Mouse (Mus musculus) embryonic facial prominence, embryonic 14.5 days (tissue): ENCODE measurements at regions not wholly inside any gene's neighbourhood (a gene's known extent, or its start where the extent isn't known, plus 50 kb on each side); places are given as distances from the start of the nearest gene placed in this dataset.

Experiments used
- ATAC-seq: fragments of 200-750 bp; cut with Nextera tagmentation; 2 replicates; pipeline ENCODE4 v1.8.0; 2017; ENCODE audit warnings: low read depth, moderate number of reproducible peaks, moderate TSS enrichment
- DNase-seq: peaks from one replicate; pipeline ENCODE4 v3.0.0-alpha.2; 2015; ENCODE audit warnings: low spot score
- H3K27ac ChIP-seq: fragments of 300-500 bp; sonication (generic); replicated peaks from 2 replicates; pipeline ENCODE4 v1.5.1; 2014; ENCODE audit warnings: low read depth, mild to moderate bottlenecking, low read length, moderate library complexity
- H3K27me3 ChIP-seq: fragments of 300-500 bp; sonication (generic); replicated peaks from 2 replicates; pipeline ENCODE4 v1.6.1; 2014; ENCODE audit warnings: low read length; ENCODE audit not compliant: control insufficient read depth, insufficient read depth
- H3K36me3 ChIP-seq: fragments of 300-500 bp; sonication (generic); 2 replicates; pipeline ENCODE4 v1.6.1; 2014; ENCODE audit warnings: low read length, mixed read lengths; ENCODE audit not compliant: control insufficient read depth, insufficient read depth
- H3K4me1 ChIP-seq: fragments of 300-500 bp; sonication (generic); 2 replicates; pipeline ENCODE4 v1.6.1; 2014; ENCODE audit warnings: antibody characterized with exemption, low read length; ENCODE audit not compliant: control insufficient read depth, insufficient read depth
- H3K4me2 ChIP-seq: fragments of 300-500 bp; sonication (generic); 2 replicates; pipeline ENCODE4 v1.6.1; 2014; ENCODE audit warnings: low read depth, mild to moderate bottlenecking, low read length, moderate library complexity, mixed read lengths
- H3K4me3 ChIP-seq: fragments of 300-500 bp; sonication (generic); 2 replicates; pipeline ENCODE4 v1.5.1; 2014; ENCODE audit warnings: low read depth, mild to moderate bottlenecking, low read length
- H3K9ac ChIP-seq: fragments of 300-500 bp; sonication (generic); 2 replicates; pipeline ENCODE4 v1.6.1; 2014; ENCODE audit warnings: low read depth, mild to moderate bottlenecking, low read length, moderate library complexity, mixed read lengths
- H3K9me3 ChIP-seq: fragments of 300-500 bp; sonication (generic); 2 replicates; pipeline ENCODE4 v1.6.1; 2016; ENCODE audit warnings: low read length; ENCODE audit not compliant: control insufficient read depth
- WGBS: fragments of 180-500 bp; shearing (Covaris S2); extraction: QIAGEN DNeasy Blood & Tissue Kit; methylation state at CpG from one replicate; pipeline ENCODE4 v1.1.7; 2014; 5-methylcytosine and 5-hydroxymethylcytosine counted together

DNA sequence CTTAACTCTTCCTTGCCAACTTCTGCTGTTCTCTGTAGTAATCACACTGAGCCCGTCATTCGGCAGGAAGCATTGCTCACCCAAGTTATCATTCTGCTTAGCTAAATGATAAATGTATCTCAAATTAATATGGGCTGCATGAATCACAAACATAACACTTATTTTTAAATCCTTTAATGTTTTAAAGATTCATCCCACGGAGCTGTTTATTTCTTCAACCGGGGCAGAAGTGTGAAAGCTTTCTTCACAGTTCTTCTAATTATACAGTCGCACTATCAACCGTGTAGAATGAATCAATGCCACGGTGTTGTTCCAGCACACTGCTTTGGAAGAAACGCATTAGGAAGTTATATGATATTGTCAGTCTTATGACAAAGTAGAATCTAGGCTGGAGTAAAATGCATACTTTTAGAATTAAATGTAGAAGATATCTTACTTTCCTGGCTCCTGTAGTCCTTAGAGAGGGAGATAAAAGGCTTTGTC, 121.3 kb upstream of the Syt1 start:
- no peaks in the 10 kb centered on the region for H3K9me3 ChIP-seq
- no peak overlapping the region for H3K4me3 ChIP-seq
- DNase-seq, result no peak
- no peaks in the 10 kb centered on the region for H3K27me3 ChIP-seq
- no peak overlapping the region for H3K9ac ChIP-seq
- no peaks in the 10 kb centered on the region for H3K4me1 ChIP-seq
- WGBS, result 74% methylated on average over 8 of the region's 8 CpGs
- H3K36me3 ChIP-seq, result no peaks in the 10 kb centered on the region
- H3K27ac ChIP-seq, result no peak overlapping the region
- no peak for ATAC-seq
- H3K4me2 ChIP-seq, result no peak overlapping the region

DNA sequence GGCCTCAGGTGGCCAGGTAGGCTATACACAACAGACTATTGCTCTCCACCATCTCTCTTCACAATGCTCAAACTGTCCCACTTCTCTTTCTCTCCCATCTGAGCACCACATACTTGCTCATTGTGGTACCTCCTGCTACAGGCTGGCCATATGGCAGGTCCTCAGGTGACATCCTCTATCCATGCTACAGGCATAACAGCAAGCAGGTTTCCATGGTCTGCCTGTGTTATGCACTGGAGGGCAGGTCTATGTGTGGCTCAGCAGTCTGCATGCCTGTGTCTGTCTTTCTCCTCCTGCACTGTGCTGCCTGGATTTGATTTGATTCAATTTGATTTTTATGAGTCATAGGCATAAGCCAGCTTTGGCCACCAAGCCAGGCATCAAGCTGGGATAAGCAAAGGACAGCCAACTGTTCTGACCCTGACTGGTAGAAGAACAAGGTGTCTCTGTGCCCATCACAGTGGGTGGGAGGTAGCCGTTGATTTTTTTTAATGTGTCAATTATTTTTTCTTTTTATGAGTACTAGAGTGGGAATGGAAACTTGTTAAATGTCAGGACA, 118.8 kb upstream of the Syt1 start:
- ATAC-seq (no peak), DNase-seq (no peak)
- H3K36me3 ChIP-seq, result no peaks in the 10 kb centered on the region
- H3K4me1 ChIP-seq, result no peaks in the 10 kb centered on the region
- H3K9ac ChIP-seq, result no peak overlapping the region
- no peaks in the 10 kb centered on the region for H3K27me3 ChIP-seq
- H3K9me3 ChIP-seq, result no peaks in the 10 kb centered on the region
- H3K27ac ChIP-seq, result no peak overlapping the region
- no peak overlapping the region for H3K4me3 ChIP-seq
- WGBS, result 93% methylated on average over 1 of the region's 1 CpGs
- H3K4me2 ChIP-seq, result no peak overlapping the region

DNA sequence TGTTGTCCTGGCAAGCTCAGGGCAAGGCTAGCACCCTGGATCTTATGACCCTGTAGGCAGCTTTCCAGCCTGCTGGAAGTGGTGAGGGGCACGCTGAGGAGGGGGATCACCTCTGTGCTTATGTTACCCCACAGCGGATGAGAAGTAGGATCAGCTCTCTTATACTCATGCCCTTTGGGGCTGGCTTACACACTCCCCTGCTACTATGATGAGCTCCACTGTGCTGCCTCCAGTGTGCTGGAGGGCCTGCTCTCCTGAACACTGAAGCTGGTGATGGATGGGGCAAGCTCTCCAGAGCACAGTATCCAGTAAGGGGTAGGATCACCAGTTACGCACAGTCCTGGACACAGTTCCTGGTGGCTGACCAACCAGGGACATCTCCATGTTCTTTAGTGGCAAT, 118.3 kb upstream of the Syt1 start:
- ATAC-seq, result no peak
- DNase-seq, result no peak
- Histone ChIP-seq H3K4me1 (no peaks in the 10 kb centered on the region), H3K9ac (no peak overlapping the region), H3K9me3 (no peaks in the 10 kb centered on the region), H3K27me3 (no peaks in the 10 kb centered on the region), H3K4me3 (no peak overlapping the region), H3K27ac (no peak overlapping the region), H3K36me3 (no peaks in the 10 kb centered on the region), H3K4me2 (no peak overlapping the region)
- WGBS, result 97% methylated on average over 3 of the region's 3 CpGs

- WGBS, result 80% methylated on average over 2 of the region's 2 CpGs
- Histone ChIP-seq H3K4me3 (no peak overlapping the region), H3K27ac (no peak overlapping the region), H3K9me3 (no peaks in the 10 kb centered on the region), H3K4me1 (no peaks in the 10 kb centered on the region), H3K9ac (no peak overlapping the region), H3K27me3 (no peaks in the 10 kb centered on the region), H3K36me3 (no peaks in the 10 kb centered on the region), H3K4me2 (no peak overlapping the region)
- no peak for ATAC-seq
- DNase-seq, result no peak
Observed at GRCm38 (mm10) chr10:109126699-109127098, 115.9 kb upstream of the Syt1 start.

- WGBS, result 79% methylated on average over 5 of the region's 5 CpGs
- H3K9ac ChIP-seq, result no peak overlapping the region
- H3K4me2 ChIP-seq, result no peak overlapping the region
- H3K9me3 ChIP-seq, result no peaks in the 10 kb centered on the region
- no peak overlapping the region for H3K4me3 ChIP-seq
- no peaks in the 10 kb centered on the region for H3K36me3 ChIP-seq
- no peak overlapping the region for H3K27ac ChIP-seq
- H3K27me3 ChIP-seq, result no peaks in the 10 kb centered on the region
- ATAC-seq, result no peak
- H3K4me1 ChIP-seq, result no peaks in the 10 kb centered on the region
- DNase-seq, result peak; percentile 15
Observed at GRCm38 (mm10) chr10:109117143-109117542, 106.4 kb upstream of the Syt1 start.

DNA sequence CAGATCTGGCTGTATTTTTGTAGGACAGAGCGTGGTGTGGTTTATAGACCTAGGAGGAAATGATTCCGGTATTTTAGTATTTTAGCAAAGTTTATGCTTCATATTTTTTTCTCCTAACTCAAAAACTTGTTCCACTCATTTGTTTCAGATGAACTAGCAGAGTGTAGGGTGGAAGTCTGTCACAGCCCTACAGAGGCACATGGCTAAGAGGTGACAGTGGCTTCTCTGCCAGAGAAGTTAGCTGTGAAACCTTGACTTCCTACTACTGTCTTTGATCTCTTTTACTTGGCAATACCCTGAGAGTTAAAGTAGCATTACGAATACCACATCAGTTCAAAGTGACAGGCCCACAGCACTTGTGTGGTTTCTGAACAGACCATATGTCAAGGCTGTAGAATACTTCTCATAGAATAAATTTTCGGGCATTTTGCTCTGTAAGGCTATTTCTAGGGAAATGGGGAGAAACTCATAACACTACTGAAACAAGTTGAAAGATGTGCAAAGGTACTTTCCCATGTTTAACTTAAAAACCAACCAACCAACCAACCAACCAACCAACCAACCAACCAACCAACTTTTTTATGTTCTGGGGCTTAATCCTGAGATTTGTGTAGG, 104.3 kb upstream of the Syt1 start:
- no peak overlapping the region for H3K27ac ChIP-seq
- ATAC-seq, result no peak
- no peak overlapping the region for H3K4me3 ChIP-seq
- no peak overlapping the region for H3K9ac ChIP-seq
- 77% methylated on average over 4 of the region's 4 CpGs for WGBS
- no peaks in the 10 kb centered on the region for H3K4me1 ChIP-seq
- no peak overlapping the region for H3K4me2 ChIP-seq
- no peak for DNase-seq
- no peaks in the 10 kb centered on the region for H3K9me3 ChIP-seq
- no peaks in the 10 kb centered on the region for H3K36me3 ChIP-seq
- no peaks in the 10 kb centered on the region for H3K27me3 ChIP-seq

GRCm38 (mm10) chr10:109105781-109106180, 95.0 kb upstream of the Syt1 start:
- no peak for ATAC-seq
- whole genome bisulfite sequencing, result 81% methylated on average over 2 of the region's 2 CpGs

GRCm38 (mm10) chr10:109092219-109092618, 81.4 kb upstream of the Syt1 start:
- Histone ChIP-seq H3K36me3 (no peaks in the 10 kb centered on the region), H3K4me3 (no peak overlapping the region), H3K9ac (no peak overlapping the region), H3K9me3 (no peaks in the 10 kb centered on the region), H3K27me3 (no peaks in the 10 kb centered on the region), H3K27ac (no peak overlapping the region), H3K4me1 (no peaks in the 10 kb centered on the region), H3K4me2 (no peak overlapping the region)
- ATAC-seq, result no peak
- WGBS, result 63% methylated on average over 4 of the region's 4 CpGs
- DNase-seq, result no peak

More at GRCm38 (mm10) chr10:109105781-109106180, 95.0 kb upstream of the Syt1 start:
- Histone ChIP-seq H3K9ac (no peak overlapping the region), H3K27me3 (no peaks in the 10 kb centered on the region), H3K4me3 (no peak overlapping the region), H3K36me3 (no peaks in the 10 kb centered on the region), H3K27ac (no peak overlapping the region), H3K9me3 (no peaks in the 10 kb centered on the region), H3K4me2 (no peak overlapping the region), H3K4me1 (no peaks in the 10 kb centered on the region)
- no peak for DNase-seq

DNA sequence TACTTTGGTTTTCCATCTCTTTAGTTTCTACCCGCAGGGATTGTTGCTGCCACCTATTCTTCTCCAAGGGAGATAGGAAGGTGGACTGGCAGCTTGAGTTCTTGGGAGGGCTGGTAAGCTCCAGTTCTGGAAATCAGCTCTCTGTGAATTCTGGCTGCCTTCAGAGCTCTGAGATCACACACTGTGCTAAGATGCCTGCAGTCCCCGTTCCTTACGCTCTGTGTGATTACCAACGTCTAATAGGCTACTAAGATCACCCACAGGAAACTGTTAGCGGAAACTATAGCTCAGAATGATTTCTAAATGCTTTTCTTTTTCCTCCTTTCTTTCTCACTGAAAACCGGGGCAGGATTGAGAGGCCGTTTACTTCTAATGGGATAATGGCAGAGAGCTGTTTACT, 69.0 kb upstream of the Syt1 start:
- H3K4me2 ChIP-seq, result no peak overlapping the region
- no peaks in the 10 kb centered on the region for H3K27me3 ChIP-seq
- H3K9ac ChIP-seq, result no peak overlapping the region
- DNase-seq (no peak), ATAC-seq (no peak)
- H3K4me3 ChIP-seq, result no peak overlapping the region
- H3K36me3 ChIP-seq, result no peaks in the 10 kb centered on the region
- no peaks in the 10 kb centered on the region for H3K9me3 ChIP-seq
- no peak overlapping the region for H3K27ac ChIP-seq
- no peaks in the 10 kb centered on the region for H3K4me1 ChIP-seq
- WGBS, result 28% methylated on average over 7 of the region's 7 CpGs
